Mouse (Mus musculus): ENCODE measurements at regions not wholly inside any gene's neighbourhood (a gene's known extent, or its start where the extent isn't known, plus 50 kb on each side); places are given as distances from the start of the nearest gene placed in this dataset.
A peak's percentile ranks its signal among the peaks of the same experiment; 100 is the strongest.
"Not testable (repeated sequence)": the region's sequence is repeated elsewhere in the genome, so short reads cannot be mapped to it uniquely, and the experiment has no call there.

DNA sequence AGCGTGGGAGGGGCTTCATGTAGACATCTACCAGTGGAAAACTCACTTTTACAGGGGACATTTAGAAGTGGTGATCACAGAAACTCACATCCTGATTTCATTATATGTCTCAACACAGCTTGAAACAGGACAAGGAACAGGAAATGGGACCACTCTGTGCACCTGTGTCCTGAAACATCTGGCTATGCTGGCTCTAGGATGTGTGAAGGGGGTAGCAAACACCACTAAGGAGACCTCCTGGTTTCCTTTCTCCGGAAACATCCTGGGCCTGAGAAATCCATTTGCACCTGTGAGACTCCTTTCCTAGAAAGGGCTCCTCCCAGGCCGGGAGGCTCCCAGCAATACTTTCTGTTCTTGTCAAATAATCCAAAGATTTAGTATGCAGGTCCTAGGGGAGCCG is 167.1 kb downstream of the Opa1 start:
- no peak for DNase-seq

DNA sequence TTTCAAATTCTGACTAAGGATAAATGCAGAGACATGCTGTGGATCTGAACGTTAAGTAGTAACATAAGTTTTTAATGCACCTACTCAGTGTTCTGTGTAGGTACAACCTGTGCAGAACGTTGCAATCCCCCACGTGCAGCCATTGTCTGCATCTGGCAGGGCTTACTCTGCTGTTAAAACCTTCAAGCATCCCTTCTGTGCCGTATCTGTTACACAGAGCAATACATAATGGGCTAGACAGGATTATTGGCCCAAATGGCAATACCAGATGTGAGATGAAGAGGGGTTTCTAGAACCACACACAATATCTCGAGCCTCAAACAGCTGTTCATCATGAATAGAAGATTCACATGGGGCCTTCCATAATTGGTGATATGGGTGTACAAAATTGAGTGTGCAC is 170.0 kb downstream of the Opa1 start:
- no peak for DNase-seq

GRCm38 (mm10) chr16:29754579-29755199 is 175.6 kb downstream of the Opa1 start:
- no peak for DNase-seq

GRCm38 (mm10) chr16:29758246-29758645 is 179.1 kb downstream of the Opa1 start:
- no peak for DNase-seq

DNA sequence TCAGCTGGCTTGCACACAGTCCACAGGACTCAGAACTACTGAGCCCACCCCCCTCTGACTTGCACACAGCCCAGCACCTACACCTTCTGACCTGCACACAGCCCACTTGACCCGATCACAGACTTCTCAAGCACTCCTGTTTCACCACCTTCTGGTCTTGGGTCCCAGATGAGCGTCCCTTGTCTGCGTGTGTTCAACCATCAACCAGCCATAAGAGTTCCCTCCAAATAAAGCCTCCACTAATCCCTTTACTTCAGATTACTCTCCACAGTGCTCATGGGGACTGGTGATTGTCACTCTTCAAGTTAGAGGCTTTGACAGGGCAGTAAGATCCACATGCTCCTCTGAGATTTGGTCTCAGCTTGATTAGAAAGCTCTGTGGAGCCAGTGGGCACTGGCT is 180.3 kb downstream of the Opa1 start:
- DNase-seq, result no peak

- no peak for DNase-seq
These were observed 181.5 kb downstream of the Opa1 start for GRCm38 (mm10) chr16:29760627-29761026.

- DNase-seq, result peak; percentile 70
These were observed 182.7 kb downstream of the Opa1 start for GRCm38 (mm10) chr16:29761779-29762277.

- no peak for DNase-seq
These were observed 185.2 kb downstream of the Opa1 start for GRCm38 (mm10) chr16:29764376-29764775.

GRCm38 (mm10) chr16:29765801-29766200 is 186.7 kb downstream of the Opa1 start:
- DNase-seq, result not testable (repeated sequence)

GRCm38 (mm10) chr16:29771320-29771719 is 192.2 kb downstream of the Opa1 start:
- no peak for DNase-seq

DNA sequence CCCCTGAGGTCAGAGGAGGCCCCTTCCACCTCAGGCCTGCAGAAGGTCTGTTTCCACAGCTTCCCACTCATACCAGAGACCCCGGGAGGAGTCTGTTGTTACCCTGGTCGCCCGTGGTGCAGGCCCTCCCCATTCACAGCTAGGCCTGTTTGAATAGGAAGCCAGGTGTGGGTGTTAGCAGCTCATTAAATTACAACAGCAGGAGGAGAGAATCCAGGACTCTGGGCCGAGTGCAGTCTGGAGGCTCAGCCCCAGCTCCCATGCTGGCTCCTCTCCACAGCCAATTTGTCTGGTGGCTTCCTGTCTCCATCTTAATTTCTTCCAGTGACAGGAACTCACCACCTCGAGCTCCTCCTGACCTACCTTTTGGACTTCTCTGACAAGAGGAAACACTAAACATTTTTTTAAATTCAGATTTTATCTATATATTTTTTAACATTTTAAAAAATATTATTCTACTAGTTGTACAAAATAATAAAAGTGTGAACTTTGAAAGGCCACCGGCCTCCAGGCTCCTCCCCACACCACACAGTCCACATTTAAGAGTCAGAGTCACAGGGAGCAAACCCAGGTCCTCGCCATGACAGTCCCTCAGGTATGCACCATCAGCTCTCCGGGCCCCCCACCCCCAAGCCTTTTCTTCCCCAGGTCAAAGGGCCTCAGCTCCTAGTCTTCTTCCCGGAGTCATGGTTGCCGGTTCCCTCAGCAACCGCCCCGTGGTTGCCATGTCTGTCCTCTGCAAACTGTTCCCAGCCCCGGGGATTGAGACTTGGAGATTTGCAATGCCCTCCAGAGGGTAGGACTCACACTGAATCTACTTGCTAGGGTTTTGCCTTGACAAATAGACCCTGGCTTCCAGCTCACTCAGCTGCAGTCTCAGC is 192.8 kb downstream of the Opa1 start:
- DNase-seq, result no peak

- DNase-seq, result no peak
These were observed 193.5 kb downstream of the Opa1 start for GRCm38 (mm10) chr16:29772609-29772988.

DNA sequence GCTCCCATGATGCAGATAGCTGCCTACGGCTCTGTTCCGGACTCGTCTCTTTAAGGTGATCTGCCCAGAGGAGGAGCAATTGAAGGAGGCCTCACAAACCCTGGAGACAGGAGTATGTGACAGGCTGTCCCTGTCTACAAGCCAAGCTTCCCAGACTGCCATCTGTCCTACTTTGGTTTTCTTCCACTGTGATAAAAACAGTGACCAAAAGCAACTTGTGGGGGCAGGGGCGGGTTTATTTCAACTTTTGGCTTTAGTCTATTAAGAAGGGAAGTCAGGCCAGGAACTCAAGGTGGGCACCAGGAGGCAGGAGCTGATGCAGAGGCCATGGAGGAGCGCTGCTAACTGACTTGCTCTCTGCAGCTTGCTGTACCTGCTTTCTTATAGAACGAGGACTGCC is 193.9 kb downstream of the Opa1 start:
- DNase-seq, result no peak

- DNase-seq, result no peak
These were observed 195.8 kb downstream of the Opa1 start for GRCm38 (mm10) chr16:29774949-29775348.

DNA sequence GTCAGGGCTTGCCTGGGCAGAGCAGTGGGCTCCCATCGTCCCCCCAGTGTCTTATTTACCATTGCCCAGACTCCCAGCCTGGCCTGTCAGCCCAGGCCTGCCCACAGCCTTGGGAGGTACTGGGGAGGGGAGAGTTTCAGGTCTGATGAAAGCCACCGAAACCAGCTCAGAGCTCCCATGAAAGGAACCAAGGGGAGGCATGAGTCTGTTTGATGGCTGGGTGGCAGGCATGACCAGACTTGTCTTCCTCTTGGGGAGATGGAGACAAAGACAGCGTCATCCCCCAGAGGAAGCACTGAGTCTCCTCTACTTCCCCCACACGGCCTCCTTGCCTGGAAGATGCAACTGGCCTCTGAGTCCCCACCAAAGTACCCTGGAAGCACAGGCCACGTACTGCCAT is 196.7 kb downstream of the Opa1 start:
- no peak for DNase-seq

- no peak for DNase-seq
These were observed 203.3 kb downstream of the Opa1 start for GRCm38 (mm10) chr16:29782441-29782840.

GRCm38 (mm10) chr16:29785114-29785513 is 206.0 kb downstream of the Opa1 start:
- no peak for DNase-seq

- no peak for DNase-seq
These were observed 207.4 kb downstream of the Opa1 start for GRCm38 (mm10) chr16:29786540-29786939.

DNA sequence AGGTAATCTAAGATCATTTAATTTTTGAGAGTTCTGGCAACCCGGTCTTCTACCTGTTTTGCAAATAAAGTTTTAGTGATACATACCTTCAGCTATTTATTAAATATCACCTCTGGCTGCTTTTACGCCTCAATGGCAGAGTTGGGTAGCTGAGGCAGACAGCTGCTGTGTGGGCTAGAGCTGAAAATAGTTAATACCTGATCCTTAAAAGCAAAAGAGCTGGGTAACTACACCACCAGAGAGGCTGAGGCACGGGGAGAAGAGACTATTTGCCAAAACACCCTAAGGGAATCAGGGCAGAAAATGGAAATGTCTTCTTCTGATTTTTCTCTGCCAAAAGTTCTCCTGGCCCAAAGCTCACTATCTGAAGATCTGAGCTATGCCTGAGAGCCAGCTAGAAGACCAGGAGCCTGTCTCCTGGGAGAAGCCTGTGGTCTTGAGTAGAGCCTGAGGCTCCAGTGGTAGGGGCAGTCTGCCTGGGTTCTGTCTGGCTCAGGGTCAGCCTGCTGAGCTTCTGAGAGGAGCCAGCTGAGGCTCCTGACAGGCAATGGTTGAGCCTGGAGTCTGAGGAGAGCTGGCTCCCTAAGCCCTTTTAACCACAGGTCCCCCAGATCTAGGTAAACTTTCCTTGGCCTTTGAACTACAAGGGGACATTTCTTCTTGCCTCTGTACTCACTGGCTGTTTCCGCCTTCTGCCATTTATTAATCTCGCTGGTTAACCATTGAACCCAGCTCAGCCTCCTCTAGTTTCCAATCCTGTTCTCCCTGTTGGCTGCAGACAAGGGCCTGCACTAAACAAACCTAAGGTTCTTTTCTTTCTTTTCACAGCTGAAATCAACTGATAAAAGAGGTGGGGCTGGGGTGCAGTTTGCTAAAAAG is 208.7 kb downstream of the Opa1 start:
- DNase-seq, result no peak

GRCm38 (mm10) chr16:29790064-29790463 is 210.9 kb downstream of the Opa1 start:
- DNase-seq, result no peak

DNA sequence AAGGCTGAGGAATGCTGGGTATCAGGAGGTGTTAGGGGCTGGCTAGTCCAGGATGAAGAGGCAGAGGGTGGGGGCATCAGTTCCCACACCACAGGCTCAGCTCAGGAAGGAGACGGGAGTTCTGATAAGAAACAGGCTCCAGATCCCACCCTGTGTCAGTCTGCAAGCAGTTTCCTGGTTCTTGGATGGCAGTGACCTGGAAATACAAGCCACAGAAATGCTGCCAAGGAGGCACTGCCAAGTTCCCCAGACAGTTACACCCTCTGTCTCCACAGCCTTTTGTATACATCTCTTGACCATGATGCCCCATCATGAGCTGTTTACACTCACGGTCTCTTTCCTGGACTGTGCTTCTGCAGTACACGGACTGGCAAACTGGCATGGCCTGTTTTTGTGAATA is 220.1 kb downstream of the Opa1 start:
- peak; percentile 63 for DNase-seq

DNA sequence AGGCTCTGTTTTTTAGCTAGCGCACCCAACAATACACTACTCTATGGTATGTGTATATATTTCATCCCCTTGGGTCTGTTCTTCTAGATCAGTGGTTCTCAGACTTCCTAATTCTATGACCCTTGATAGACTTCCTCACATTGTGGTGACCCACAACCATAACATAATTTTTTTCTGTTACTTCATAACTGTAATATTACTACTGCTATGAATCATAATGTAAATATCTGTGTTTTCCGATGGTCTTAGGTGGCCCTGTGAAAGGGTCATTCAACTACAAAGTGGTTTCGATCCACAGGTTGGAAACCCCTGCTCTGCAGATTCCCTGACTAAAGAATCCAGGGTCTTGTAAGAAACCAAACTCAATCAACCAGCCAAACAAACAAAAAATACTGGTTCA is 220.8 kb downstream of the Opa1 start:
- no peak for DNase-seq

GRCm38 (mm10) chr16:29800457-29800856 is 221.3 kb downstream of the Opa1 start:
- DNase-seq, result no peak

Data from lung, postnatal 14 days (tissue).